Mouse (Mus musculus) midbrain, embryonic 11.5 days (tissue): ENCODE measurements around the gene Adpgk. TPM values are rescaled to one million over a fixed set of nuclear protein-coding genes. Genes with fewer than 3 reads are reported as not detected.

Source experiments
- polyA plus RNA-seq: library from polyadenylated mRNA; unstranded; fragments of >200 nt; fragmentation: Nextera tagmentation; extraction: Ambion mirVana; gene quantifications from 2 replicates; pipeline ENCODE4 v1.2.1, GENCODE M21; 2014

The Adpgk gene
- polyA plus RNA-seq, 1 experiment from 2014 or later: 46.8 TPM

Other genes starting within 250 kb of the Adpgk start
- 20.9 and 21.1 TPM in 2 replicates for gene Bbs4, start 62.0 kb downstream of the Adpgk start, polyA plus RNA-seq
- 15.3 and 17.3 TPM in 2 replicates for gene Arih1, start 195.1 kb downstream of the Adpgk start, polyA plus RNA-seq
- gene Hexa, start 248.0 kb downstream of the Adpgk start, polyA plus RNA-seq: 50.7 and 53.3 TPM in 2 replicates
- gene Tmem202, start 248.3 kb downstream of the Adpgk start, polyA plus RNA-seq: 0.19 TPM in 1 of 2 replicates, not detected in the other